Mouse (Mus musculus) intestine, embryonic 14.5 days (tissue): ENCODE measurements around the gene Gm960. TPM values are rescaled to one million over a fixed set of nuclear protein-coding genes. Genes with fewer than 3 reads are reported as not detected.

Experiments
- ATAC-seq: fragments of 200-750 bp; cut with Nextera tagmentation; replicated peaks from 2 replicates; pipeline ENCODE4 v1.8.0; 2017; ENCODE audit warnings: low read depth, moderate number of reproducible peaks, moderate TSS enrichment, moderate library complexity; ENCODE audit not compliant: low FRiP score, low TSS enrichment
- DNase-seq: peaks from one replicate; pipeline ENCODE4 v3.0.0-alpha.2; 2018; ENCODE audit warnings: low spot score
- H3K27ac ChIP-seq: fragments of 300-500 bp; sonication (generic); 2 replicates; pipeline ENCODE4 v1.5.1; 2014; ENCODE audit warnings: low read depth, mild to moderate bottlenecking, control low read depth
- H3K27me3 ChIP-seq: fragments of 300-500 bp; sonication (generic); replicated peaks from 2 replicates; pipeline ENCODE4 v1.6.1; 2014; ENCODE audit warnings: low read length, control low read depth; ENCODE audit not compliant: control insufficient read depth, insufficient read depth
- H3K36me3 ChIP-seq: fragments of 300-500 bp; sonication (generic); 2 replicates; pipeline ENCODE4 v1.6.1; 2014; ENCODE audit warnings: low read length, control low read depth; ENCODE audit not compliant: control insufficient read depth, insufficient read depth
- H3K4me1 ChIP-seq: fragments of 300-500 bp; sonication (generic); replicated peaks from 2 replicates; pipeline ENCODE4 v1.6.1; 2014; ENCODE audit warnings: low read length, control low read depth, mixed read lengths; ENCODE audit not compliant: control insufficient read depth, insufficient read depth
- H3K4me2 ChIP-seq: fragments of 300-500 bp; sonication (generic); 2 replicates; pipeline ENCODE4 v1.6.1; 2014; ENCODE audit warnings: low read length
- H3K4me3 ChIP-seq: fragments of 300-500 bp; sonication (generic); 2 replicates; pipeline ENCODE4 v1.5.1; 2014; ENCODE audit warnings: low read depth, low read length, control low read depth, mixed read lengths
- H3K9ac ChIP-seq: fragments of 300-500 bp; sonication (generic); 2 replicates; pipeline ENCODE4 v1.6.1; 2014; ENCODE audit warnings: mild to moderate bottlenecking, low read length
- H3K9me3 ChIP-seq: fragments of 300-500 bp; sonication (generic); 2 replicates; pipeline ENCODE4 v1.6.1; 2016; ENCODE audit warnings: low read length, control low read depth; ENCODE audit not compliant: control insufficient read depth
- WGBS: fragments of 180-500 bp; shearing (Covaris S2); extraction: QIAGEN DNeasy Blood & Tissue Kit; methylation state at CpG from one replicate; pipeline ENCODE4 v1.1.7; 2014; 5-methylcytosine and 5-hydroxymethylcytosine counted together
- polyA plus RNA-seq: library from polyadenylated mRNA; unstranded; fragments of >200 nt; fragmentation: Nextera tagmentation; extraction: Ambion mirVana; gene quantifications from 2 replicates; pipeline ENCODE4 v1.2.1, GENCODE M21; 2014

The Gm960 gene
- polyA plus RNA-seq, 1 experiment from 2014 or later: 3.8 TPM

GRCm38 (mm10) chr19:4701221-4701620 is 2.8 kb upstream of the Gm960 start:
- no peak overlapping the region for H3K4me2 ChIP-seq
- 55% methylated on average over 7 of the region's 7 CpGs for WGBS
- H3K4me1 ChIP-seq: peaks cover 9% of the 10 kb centered on the region; the same call in 1 of the 2 replicates

DNA sequence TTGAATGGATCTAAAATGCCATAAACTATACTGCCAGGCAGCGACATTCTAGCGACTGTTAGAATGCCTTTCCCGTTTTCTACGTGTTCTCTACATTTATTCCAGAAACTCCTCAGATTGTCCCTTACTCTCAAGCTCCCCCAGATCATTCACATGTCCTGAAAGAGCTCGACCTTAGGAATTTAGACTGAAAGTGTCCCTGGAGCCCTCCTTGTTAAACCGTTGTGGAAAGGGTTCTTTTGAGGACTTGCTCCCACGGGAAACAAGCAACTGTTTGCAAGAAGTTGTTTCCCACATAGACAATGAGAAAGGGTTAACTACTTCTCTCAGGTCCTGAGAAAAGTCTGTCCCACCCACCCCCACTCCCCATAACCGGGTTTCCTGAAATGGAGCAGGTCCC is 2.2 kb upstream of the Gm960 start:
- WGBS: 67% methylated on average over 8 of the region's 8 CpGs
- DNase-seq: no peak
- Histone ChIP-seq H3K4me3 (no peak overlapping the region), H3K4me2 (no peak overlapping the region), H3K4me1 (peaks cover 9% of the 10 kb centered on the region; the same call in 1 of the 2 replicates), H3K36me3 (no peaks in the 10 kb centered on the region), H3K9ac (no peak overlapping the region), H3K9me3 (no peaks in the 10 kb centered on the region), H3K27ac (no peak overlapping the region), H3K27me3 (peaks cover 42% of the 10 kb centered on the region)
- no peak for ATAC-seq

More at GRCm38 (mm10) chr19:4701221-4701620, 2.8 kb upstream of the Gm960 start:
- Histone ChIP-seq H3K27me3 (peaks cover 42% of the 10 kb centered on the region), H3K9me3 (no peaks in the 10 kb centered on the region), H3K36me3 (no peaks in the 10 kb centered on the region), H3K27ac (no peak overlapping the region), H3K4me3 (no peak overlapping the region), H3K9ac (no peak overlapping the region)
- DNase-seq (no peak), ATAC-seq (no peak)

GRCm38 (mm10) chr19:4699821-4700220 is 1.4 kb upstream of the Gm960 start:
- ATAC-seq: no peak
- WGBS: 47% methylated on average over 5 of the region's 5 CpGs
- Histone ChIP-seq H3K27ac (no peak overlapping the region), H3K27me3 (peaks cover 42% of the 10 kb centered on the region), H3K36me3 (no peaks in the 10 kb centered on the region), H3K4me1 (peaks cover 9% of the 10 kb centered on the region; the same call in 1 of the 2 replicates), H3K9ac (no peak overlapping the region), H3K9me3 (no peaks in the 10 kb centered on the region), H3K4me2 (no peak overlapping the region), H3K4me3 (no peak overlapping the region)
- DNase-seq: no peak

GRCm38 (mm10) chr19:4698856-4699255 is 388 bp upstream of the Gm960 start:
- no peaks in the 10 kb centered on the region for H3K36me3 ChIP-seq
- H3K4me1 ChIP-seq: peaks cover 9% of the 10 kb centered on the region; the same call in 1 of the 2 replicates
- H3K27ac ChIP-seq: no peak overlapping the region
- 39% methylated on average over 8 of the region's 8 CpGs for WGBS
- no peak for ATAC-seq
- no peak overlapping the region for H3K9ac ChIP-seq
- no peaks in the 10 kb centered on the region for H3K9me3 ChIP-seq
- H3K27me3 ChIP-seq: peaks cover 42% of the 10 kb centered on the region
- DNase-seq: no peak
- H3K4me2 ChIP-seq: peak overlapping the region; percentile 84; the same call in 1 of the 2 replicates
- H3K4me3 ChIP-seq: no peak overlapping the region

- H3K4me3 ChIP-seq: no peak overlapping the region
- peak overlapping the region; percentile 84 for H3K4me2 ChIP-seq
- peaks cover 42% of the 10 kb centered on the region for H3K27me3 ChIP-seq
- no peaks in the 10 kb centered on the region for H3K9me3 ChIP-seq
- H3K9ac ChIP-seq: no peak overlapping the region
- H3K4me1 ChIP-seq: peaks cover 9% of the 10 kb centered on the region; the same call in 1 of the 2 replicates
- H3K36me3 ChIP-seq: no peaks in the 10 kb centered on the region
- ATAC-seq: peak; percentile 23; the same call in 1 of the 2 replicates
- no peak for DNase-seq
- H3K27ac ChIP-seq: no peak overlapping the region
- 73% methylated on average over 9 of the region's 9 CpGs for WGBS
These were observed 747 bp downstream of the Gm960 start for GRCm38 (mm10) chr19:4697721-4698120.

GRCm38 (mm10) chr19:4697121-4697520 is 1.3 kb downstream of the Gm960 start:
- Histone ChIP-seq H3K36me3 (no peaks in the 10 kb centered on the region), H3K27me3 (peaks cover 42% of the 10 kb centered on the region), H3K4me2 (no peak overlapping the region), H3K9me3 (no peaks in the 10 kb centered on the region), H3K27ac (no peak overlapping the region), H3K9ac (no peak overlapping the region), H3K4me3 (no peak overlapping the region), H3K4me1 (peaks cover 9% of the 10 kb centered on the region; the same call in 1 of the 2 replicates)
- ATAC-seq (no peak), DNase-seq (no peak)
- 85% methylated on average over 3 of the region's 3 CpGs for WGBS

- 64% methylated on average over 3 of the region's 3 CpGs for WGBS
- H3K4me1 ChIP-seq: peaks cover 9% of the 10 kb centered on the region; the same call in 1 of the 2 replicates
- no peak overlapping the region for H3K4me3 ChIP-seq
- no peak overlapping the region for H3K4me2 ChIP-seq
- no peak overlapping the region for H3K9ac ChIP-seq
- no peak for ATAC-seq
- no peak overlapping the region for H3K27ac ChIP-seq
- DNase-seq: no peak
- no peaks in the 10 kb centered on the region for H3K9me3 ChIP-seq
- no peaks in the 10 kb centered on the region for H3K36me3 ChIP-seq
- peaks cover 25% of the 10 kb centered on the region for H3K27me3 ChIP-seq
These were observed 4.1 kb downstream of the Gm960 start for GRCm38 (mm10) chr19:4694346-4694745.

DNA sequence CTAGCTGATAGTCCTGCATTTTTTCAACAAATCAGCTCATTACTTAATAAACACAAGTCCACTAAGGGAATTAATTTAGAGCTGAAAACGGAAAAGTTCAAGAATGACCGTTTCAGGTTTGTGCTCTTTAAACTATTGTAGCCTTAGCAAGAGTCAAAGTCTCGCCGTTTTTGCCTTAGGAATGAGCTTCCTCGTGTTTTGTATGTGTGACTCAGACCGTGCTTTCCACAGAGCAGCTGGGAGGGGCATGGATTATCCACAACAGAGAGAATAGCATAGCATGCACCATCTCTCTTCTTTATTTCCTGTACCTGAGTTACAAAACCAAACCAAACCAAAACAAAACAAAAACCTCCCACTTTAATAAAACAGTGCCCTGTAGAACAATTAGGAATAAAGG is 26.1 kb downstream of the Gm960 start:
- Histone ChIP-seq H3K36me3 (no peaks in the 10 kb centered on the region), H3K27ac (no peak overlapping the region), H3K4me3 (no peak overlapping the region), H3K4me2 (no peak overlapping the region), H3K9ac (no peak overlapping the region), H3K4me1 (no peaks in the 10 kb centered on the region), H3K27me3 (no peaks in the 10 kb centered on the region), H3K9me3 (no peaks in the 10 kb centered on the region)
- 60% methylated on average over 6 of the region's 6 CpGs for WGBS
- ATAC-seq: no peak
- no peak for DNase-seq

GRCm38 (mm10) chr19:4670776-4671175 is 27.7 kb downstream of the Gm960 start:
- Histone ChIP-seq H3K4me3 (no peak overlapping the region), H3K4me1 (no peaks in the 10 kb centered on the region), H3K27me3 (no peaks in the 10 kb centered on the region), H3K9me3 (no peaks in the 10 kb centered on the region), H3K27ac (no peak overlapping the region), H3K36me3 (no peaks in the 10 kb centered on the region), H3K9ac (no peak overlapping the region), H3K4me2 (no peak overlapping the region)
- 35% methylated on average over 4 of the region's 4 CpGs for WGBS
- DNase-seq (no peak), ATAC-seq (peak; percentile 60; the same call in 1 of the 2 replicates)
